Mouse (Mus musculus) thymus, adult 2 months (tissue): ENCODE results near the gene Mxi1.

Experiments
- CTCF ChIP-seq: fragments of 200-500 bp; IDR thresholded peaks from 2 replicates; pipeline ENCODE4 v1.5.1; 2012; ENCODE audit warnings: mild to moderate bottlenecking, control low read depth, low read length, moderate library complexity, borderline replicate concordance; ENCODE audit not compliant: control insufficient read depth, poor library complexity, insufficient read depth; ENCODE audit errors: extremely low read depth
- POLR2A ChIP-seq: fragments of 200-500 bp; IDR thresholded peaks from 2 replicates; pipeline ENCODE4 v1.6.1; 2012; ENCODE audit warnings: mild to moderate bottlenecking, low read length, control low read depth, moderate library complexity; ENCODE audit not compliant: control insufficient read depth, poor library complexity, insufficient read depth; ENCODE audit errors: extremely low read depth

DNA sequence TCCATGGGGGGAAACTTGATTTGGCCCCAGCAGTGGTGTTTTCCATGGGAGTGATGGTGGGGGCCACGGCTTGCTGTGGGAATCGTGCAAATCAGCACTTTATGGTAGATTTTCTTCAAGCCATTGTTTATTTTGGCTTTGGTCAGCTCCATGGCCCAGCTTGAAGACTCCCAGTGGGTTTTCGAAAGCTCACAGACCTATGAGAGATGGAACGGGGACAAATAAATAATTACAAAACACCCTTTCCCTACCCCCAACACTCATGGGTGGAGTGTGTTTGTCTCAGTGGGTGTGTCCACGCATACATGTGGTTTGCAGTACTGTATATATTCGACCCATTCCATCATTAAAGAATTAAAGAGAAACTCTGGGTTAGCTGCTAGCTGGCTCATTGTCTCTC lies 3.1 kb upstream of the Mxi1 start:
- TF ChIP-seq CTCF (no peak), POLR2A (no peak)
